In genomic region chr8:87570564-87570855, GRCm38 (mm10) we compare ENCODE assay signal across 11 mouse cellular contexts. TPM values are rescaled to one million over a fixed set of nuclear protein-coding genes. Genes with fewer than 3 reads are reported as not detected.
A peak's percentile ranks its signal among the peaks of the same experiment; 100 is the strongest.
DNase-seq lines count a peak whose midpoint lies in the region; ATAC-seq lines count a peak whose summit lies in the region.
"Had no signal": no experiment of that assay in that cellular context is flagged by ENCODE, and none has a peak within 500 bp of the region (broad histone marks: within the 10 kb centered on the region; RNA-seq: fewer than 3 reads in every experiment).

No protein-coding gene starts in this region.

- under 1% methylated on average over 8 of the region's 8 CpGs for WGBS in heart, embryonic 14.5 days
- 1% methylated on average over 8 of the region's 8 CpGs for WGBS in hindbrain, embryonic 13.5 days
- under 1% methylated on average over 8 of the region's 8 CpGs for WGBS in midbrain, embryonic 12.5 days

- intact Hi-C loops in heart, postnatal 25 days (cut with DNase I) = no loop called here
- intact Hi-C loops in gastrocnemius, postnatal 36 days (cut with DNase I) = no loop called here

- peak overlapping the region; percentile 11 to 34 for H3K4me3 ChIP-seq in heart, embryonic 14.5 days (ENCODE audit: control insufficient read depth in 1 of 2, insufficient read depth in 1 of 2, low read depth in 1 of 2, low read length in 2 of 2)
- peak overlapping the region; percentile 44 for H3K4me3 ChIP-seq in brown adipose tissue, adult 24 weeks (ENCODE audit: insufficient read depth, low read depth, low read length)
- H3K4me3 ChIP-seq in hindbrain, embryonic 13.5 days = peak overlapping the region; percentile 18; the same call in 1 of the 2 replicates
- peak overlapping the region; percentile 26 for H3K4me3 ChIP-seq in midbrain, embryonic 12.5 days

- no peaks in the 10 kb centered on the region for H3K36me3 ChIP-seq in heart, embryonic 14.5 days (ENCODE audit: control insufficient read depth, insufficient read depth, low read length)
- H3K36me3 ChIP-seq in hindbrain, embryonic 13.5 days = no peaks in the 10 kb centered on the region
- no peaks in the 10 kb centered on the region for H3K36me3 ChIP-seq in midbrain, embryonic 12.5 days

- peak overlapping the region in 1 of 2 experiments; percentile 46; a peak in 2 of 4 replicates for H3K27ac ChIP-seq in heart, embryonic 14.5 days (replicated peaks in 1 of 2; ENCODE audit: control insufficient read depth in 1 of 2, insufficient read depth in 1 of 2, low read depth in 2 of 2, low read length in 2 of 2)
- no peak overlapping the region for H3K27ac ChIP-seq in brown adipose tissue, adult 24 weeks (replicated peaks; ENCODE audit: low read depth, low read length)
- H3K27ac ChIP-seq in hindbrain, embryonic 13.5 days = 0 out of 2 replicates have a peak overlapping the region, but pooled peaks have one; percentile 14
- H3K27ac ChIP-seq in midbrain, embryonic 12.5 days (replicated peaks) = no peak overlapping the region

- DNase-seq in heart, postnatal 25 days (ENCODE audit: low spot score) = no peak
- no peak for DNase-seq in cerebellum, adult 11 months
- no peak for DNase-seq in gastrocnemius, postnatal 36 days
- DNase-seq: right cerebral cortex, postnatal 4 days had no signal

- ATAC-seq in heart, embryonic 14.5 days (ENCODE audit: insufficient number of reproducible peaks, insufficient read depth, low FRiP score, low read depth) = no peak
- ATAC-seq in hindbrain, embryonic 13.5 days (ENCODE audit: low FRiP score) = no peak
- ATAC-seq in midbrain, embryonic 12.5 days (ENCODE audit: low FRiP score, low read depth) = no peak
- ATAC-seq in megakaryocyte-erythroid progenitor cell, adult 5-6 weeks (replicated peaks; ENCODE audit: low FRiP score, low TSS enrichment, poor library complexity, severe bottlenecking) = no peak

- H3K4me2 ChIP-seq in heart, embryonic 14.5 days (ENCODE audit: low read length) = peak overlapping the region; percentile 62
- H3K4me2 ChIP-seq in hindbrain, embryonic 13.5 days = peak overlapping the region; percentile 41
- peak overlapping the region; percentile 50 for H3K4me2 ChIP-seq in midbrain, embryonic 12.5 days (replicated peaks)

- peak overlapping the region; percentile 31; the same call in 1 of the 2 replicates for H3K9ac ChIP-seq in heart, embryonic 14.5 days (ENCODE audit: low read length)
- H3K9ac ChIP-seq in hindbrain, embryonic 13.5 days = peak overlapping the region; percentile 49; the same call in 1 of the 2 replicates
- H3K9ac ChIP-seq in midbrain, embryonic 12.5 days (replicated peaks) = peak overlapping the region; percentile 41

- H3K9me3 ChIP-seq in heart, embryonic 14.5 days (ENCODE audit: control insufficient read depth, low read length) = no peaks in the 10 kb centered on the region
- H3K9me3 ChIP-seq in hindbrain, embryonic 13.5 days = no peaks in the 10 kb centered on the region
- no peaks in the 10 kb centered on the region for H3K9me3 ChIP-seq in midbrain, embryonic 12.5 days

- no peaks in the 10 kb centered on the region for H3K27me3 ChIP-seq in heart, embryonic 14.5 days (ENCODE audit: control insufficient read depth, insufficient read depth, low read length)
- no peaks in the 10 kb centered on the region for H3K27me3 ChIP-seq in hindbrain, embryonic 13.5 days
- peaks cover 27% of the 10 kb centered on the region for H3K27me3 ChIP-seq in midbrain, embryonic 12.5 days

- peaks cover 3 to 6% of the 10 kb centered on the region in 2 experiments; a peak in 1 of 4 replicates for H3K4me1 ChIP-seq in heart, embryonic 14.5 days (ENCODE audit: control insufficient read depth in 2 of 2, insufficient read depth in 2 of 2, low read length in 2 of 2)
- no peaks in the 10 kb centered on the region for H3K4me1 ChIP-seq in brown adipose tissue, adult 24 weeks (ENCODE audit: control insufficient read depth, insufficient read depth, insufficient read length, low read length)
- H3K4me1 ChIP-seq in hindbrain, embryonic 13.5 days (replicated peaks) = peaks cover 12% of the 10 kb centered on the region
- H3K4me1 ChIP-seq in midbrain, embryonic 12.5 days = peaks cover 10% of the 10 kb centered on the region

RNA-seq across cellular contexts. Expression of gene 4933402J07Rik, which starts 6.9 kb away (rescaled TPM):
- polyA plus RNA-seq in heart, embryonic 14.5 days (2014; fragmentation: Nextera tagmentation; extraction: Ambion mirVana) = not detected in 2 replicates
- total RNA-seq in heart, postnatal 25 days (2021) = not detected
- polyA plus RNA-seq in brown adipose tissue, adult 24 weeks (2012; ENCODE audit: insufficient read depth, insufficient read length, missing spikeins) = not detected in 2 replicates
- not detected in 2 replicates for polyA plus RNA-seq in hindbrain, embryonic 13.5 days (2015; fragmentation: Nextera tagmentation; extraction: Ambion mirVana)
- polyA plus RNA-seq in midbrain, embryonic 12.5 days (2016; fragmentation: Nextera tagmentation; extraction: Ambion mirVana) = not detected in 2 replicates
- total RNA-seq in megakaryocyte-erythroid progenitor cell, adult 5-6 weeks (2014; fragmentation: Nextera tagmentation) = not detected in 2 replicates
- total RNA-seq in megakaryocyte-erythroid progenitor cell, adult 5-6 weeks (2017) = not detected in 2 replicates
- not detected for total RNA-seq in gastrocnemius, postnatal 36 days (2021)
- total RNA-seq: MEL had no signal
- polyA plus RNA-seq: cortical plate, adult 2 months had no signal
